Mouse (Mus musculus): ENCODE measurements around the gene Scrn3.

Gene Scrn3

GRCm38 (mm10) chr2:73298154-73298553, 14.2 kb upstream of the Scrn3 start:
- in situ Hi-C loops (cut with MboI; ENCODE audit: unreplicated experiment in 2 of 2): loop anchor here (10.0 to 25.0 kb wide), 3 partner anchors 333 to 1364 kb away; partner anchors contain the start of genes Evx2 (in 1 of the 2) and Hoxd13 (in 1 of the 2)

- in situ Hi-C loops (cut with MboI; ENCODE audit: unreplicated experiment in 2 of 2): loop anchor here (10.0 to 25.0 kb wide), 3 partner anchors 334 to 1363 kb away; partner anchors contain the start of genes Evx2 (in 1 of the 2) and Hoxd13 (in 1 of the 2)
These were observed 13.6 kb upstream of the Scrn3 start for GRCm38 (mm10) chr2:73298841-73299240.

- in situ Hi-C loops (cut with MboI; ENCODE audit: unreplicated experiment in 2 of 2): loop anchor here in 1 of 2 experiments (25.0 kb wide), 1 partner anchor 585 kb away; the partner anchor contains the start of gene Atf2
These were observed 10.4 kb upstream of the Scrn3 start for GRCm38 (mm10) chr2:73301979-73302378.

GRCm38 (mm10) chr2:73302722-73303121, 9.7 kb upstream of the Scrn3 start:
- in situ Hi-C loops (cut with MboI; ENCODE audit: unreplicated experiment in 2 of 2): loop anchor here in 1 of 2 experiments (25.0 kb wide), 1 partner anchor 585 kb away; the partner anchor contains the start of gene Atf2

- in situ Hi-C loops (cut with MboI; ENCODE audit: unreplicated experiment in 2 of 2): loop anchor here in 1 of 2 experiments (25.0 kb wide), 1 partner anchor 583 kb away; the partner anchor contains the start of gene Atf2
These were observed 7.9 kb upstream of the Scrn3 start for GRCm38 (mm10) chr2:73304506-73304905.

- in situ Hi-C loops (cut with MboI; ENCODE audit: unreplicated experiment in 2 of 2): loop anchor here in 1 of 2 experiments (5.0 to 25.0 kb wide), 2 partner anchors 96 to 581 kb away; partner anchors contain the start of gene Atf2
These were observed 6.4 kb upstream of the Scrn3 start for GRCm38 (mm10) chr2:73306006-73306405.

GRCm38 (mm10) chr2:73313117-73313501, 708 bp downstream of the Scrn3 start:
- in situ Hi-C loops (cut with MboI; ENCODE audit: unreplicated experiment in 2 of 2): loop anchor here (5.0 to 25.0 kb wide), 4 partner anchors 52 to 574 kb away; partner anchors contain the start of gene Atf2 (in 1 of the 2)

GRCm38 (mm10) chr2:73314311-73314710, 1.9 kb downstream of the Scrn3 start:
- in situ Hi-C loops (cut with MboI; ENCODE audit: unreplicated experiment in 2 of 2): loop anchor here (5.0 to 25.0 kb wide), 4 partner anchors 50 to 573 kb away; partner anchors contain the start of gene Atf2 (in 1 of the 2)

- in situ Hi-C loops (cut with MboI; ENCODE audit: unreplicated experiment in 2 of 2): loop anchor here (10.0 to 25.0 kb wide), 3 partner anchors 47 to 570 kb away; partner anchors contain the start of gene Atf2 (in 1 of the 2)
These were observed 5.0 kb downstream of the Scrn3 start for GRCm38 (mm10) chr2:73317426-73317825.

- in situ Hi-C loops (cut with MboI; ENCODE audit: unreplicated experiment in 2 of 2): loop anchor here (10.0 to 25.0 kb wide), 3 partner anchors 46 to 568 kb away; partner anchors contain the start of gene Atf2 (in 1 of the 2)
These were observed 6.8 kb downstream of the Scrn3 start for GRCm38 (mm10) chr2:73319218-73319617.

- in situ Hi-C loops (cut with MboI; ENCODE audit: unreplicated experiment in 2 of 2): loop anchor here in 1 of 2 experiments (5.0 to 25.0 kb wide), 2 partner anchors 44 to 564 kb away; partner anchors contain the start of gene Atf2
These were observed 10.6 kb downstream of the Scrn3 start for GRCm38 (mm10) chr2:73322991-73323390.

GRCm38 (mm10) chr2:73325871-73326270, 13.5 kb downstream of the Scrn3 start:
- in situ Hi-C loops (cut with MboI; ENCODE audit: unreplicated experiment in 2 of 2): no loop called here

- in situ Hi-C loops (cut with MboI; ENCODE audit: unreplicated experiment in 2 of 2): no loop called here
These were observed 23.5 kb downstream of the Scrn3 start for GRCm38 (mm10) chr2:73335949-73336348.

GRCm38 (mm10) chr2:73338415-73338814, 26.0 kb downstream of the Scrn3 start:
- in situ Hi-C loops (cut with MboI; ENCODE audit: unreplicated experiment in 2 of 2): no loop called here

- in situ Hi-C loops (cut with MboI; ENCODE audit: unreplicated experiment in 2 of 2): no loop called here
These were observed 31.3 kb downstream of the Scrn3 start for GRCm38 (mm10) chr2:73343701-73344100.

- in situ Hi-C loops (cut with MboI; ENCODE audit: unreplicated experiment in 2 of 2): no loop called here
These were observed 32.8 kb downstream of the Scrn3 start for GRCm38 (mm10) chr2:73345204-73345603.

- in situ Hi-C loops (cut with MboI; ENCODE audit: unreplicated experiment in 2 of 2): no loop called here
These were observed 34.1 kb downstream of the Scrn3 start for GRCm38 (mm10) chr2:73346345-73347086.

- in situ Hi-C loops (cut with MboI; ENCODE audit: unreplicated experiment in 2 of 2): no loop called here
These were observed 34.7 kb downstream of the Scrn3 start for GRCm38 (mm10) chr2:73347136-73347535.

- in situ Hi-C loops (cut with MboI; ENCODE audit: unreplicated experiment in 2 of 2): no loop called here
These were observed 35.4 kb downstream of the Scrn3 start for GRCm38 (mm10) chr2:73347766-73348165.

- in situ Hi-C loops (cut with MboI; ENCODE audit: unreplicated experiment in 2 of 2): no loop called here
These were observed 35.8 kb downstream of the Scrn3 start for GRCm38 (mm10) chr2:73348221-73348620.

- in situ Hi-C loops (cut with MboI; ENCODE audit: unreplicated experiment in 2 of 2): no loop called here
These were observed 39.1 kb downstream of the Scrn3 start for GRCm38 (mm10) chr2:73351496-73351895.
